Mouse (Mus musculus): Measurements from ENCODE around the gene Cyp2d11. TPM values are rescaled to one million over a fixed set of nuclear protein-coding genes. Genes with fewer than 3 reads are reported as not detected.
"Not testable (repeated sequence)": the region's sequence is repeated elsewhere in the genome, so short reads cannot be mapped to it uniquely, and the experiment has no call there.

Gene Cyp2d11
- polyA plus RNA-seq, 1 experiment from 2014 or later: not detected

DNA sequence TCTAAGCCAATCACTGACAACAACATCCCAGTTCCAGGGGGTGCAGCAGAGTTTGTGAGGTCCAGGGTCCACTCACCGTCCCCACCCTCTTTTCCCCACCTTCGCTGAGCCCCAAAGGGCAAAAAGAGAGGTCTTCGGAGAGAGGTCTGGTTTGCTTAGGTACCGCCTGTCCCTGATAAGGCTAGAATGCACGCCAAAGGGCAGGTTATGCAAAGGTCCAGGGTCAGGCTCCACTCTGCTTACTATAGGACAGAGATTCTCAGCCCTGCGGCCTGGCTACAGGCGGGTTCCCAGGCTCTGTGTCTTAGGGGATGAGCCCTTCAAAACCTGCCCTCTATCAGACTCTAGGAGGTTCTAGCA, 14.3 kb downstream of the Cyp2d11 start:
- Histone ChIP-seq H3K4me2 (peak overlapping the region; percentile 86), H3K27me3 (no peaks in the 10 kb centered on the region), H3K27ac (peak overlapping the region; percentile 93), H3K4me1 (peaks cover 40% of the 10 kb centered on the region), H3K9ac (peak overlapping the region; percentile 45; the same call in 1 of the 2 replicates), H3K9me3 (replicated peaks) (no peaks in the 10 kb centered on the region), H3K36me3 (no peaks in the 10 kb centered on the region), H3K4me3 (replicated peaks) (peak overlapping the region; percentile 55)
- 25% methylated on average over 7 of the region's 7 CpGs for WGBS
- peak; percentile 76 for ATAC-seq (replicated peaks; ENCODE audit: low FRiP score)

DNA sequence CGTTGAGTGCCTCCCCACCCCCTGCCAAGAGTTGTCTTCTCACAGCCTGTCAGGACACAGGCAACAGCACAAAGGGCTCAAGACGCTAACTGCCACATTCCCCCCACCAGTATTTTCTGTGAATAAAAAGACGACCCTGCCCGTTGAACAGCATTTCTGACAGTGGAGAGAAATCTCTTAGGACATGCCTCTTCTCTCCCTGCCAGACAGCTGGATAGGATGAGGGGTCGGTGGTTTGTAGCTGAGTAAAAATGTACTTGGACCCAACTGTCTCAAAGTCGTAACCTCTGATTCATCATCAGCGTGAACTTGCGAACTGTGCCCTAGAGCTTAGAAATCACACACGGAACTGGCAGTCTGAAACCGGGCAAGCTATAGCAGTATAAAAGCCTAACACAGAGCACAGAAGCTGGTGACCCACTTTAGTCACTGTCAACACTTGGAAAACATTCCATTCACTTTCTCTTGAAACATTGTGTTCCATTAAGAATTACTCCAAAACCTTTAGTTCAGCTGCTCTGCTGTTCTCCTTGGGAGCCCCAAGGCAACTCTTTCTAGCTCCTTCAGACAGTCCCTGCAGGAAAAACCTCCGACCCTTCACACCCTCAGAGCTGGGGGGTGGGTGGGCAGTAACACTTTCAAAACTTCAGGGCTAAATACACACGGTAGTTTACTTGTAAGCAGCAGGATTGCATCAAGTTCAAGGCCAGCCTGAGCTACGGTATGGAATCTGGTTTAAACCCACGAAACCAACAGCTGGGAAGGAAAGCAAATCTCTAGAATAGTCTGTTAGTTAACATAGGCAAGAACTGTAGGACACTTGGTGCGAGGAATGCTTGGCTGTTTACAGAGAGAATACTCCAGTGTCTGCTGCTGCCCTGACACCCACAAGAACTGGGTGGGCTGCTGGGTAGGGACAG, 15.3 kb downstream of the Cyp2d11 start:
- Histone ChIP-seq H3K9ac (no peak overlapping the region), H3K4me3 (replicated peaks) (peak overlapping the region; percentile 55), H3K27ac (peak overlapping the region; percentile 93), H3K27me3 (no peaks in the 10 kb centered on the region), H3K4me2 (peak overlapping the region; percentile 86), H3K36me3 (peaks cover 3% of the 10 kb centered on the region; the same call in 1 of the 2 replicates), H3K4me1 (peaks cover 40% of the 10 kb centered on the region), H3K9me3 (replicated peaks) (no peaks in the 10 kb centered on the region)
- no peak for ATAC-seq (replicated peaks; ENCODE audit: low FRiP score)
- WGBS: 39% methylated on average over 15 of the region's 15 CpGs

- 76% methylated on average over 5 of the region's 5 CpGs for WGBS
- H3K27ac ChIP-seq: peak overlapping the region; percentile 93; the same call in 1 of the 2 replicates
Observed at GRCm38 (mm10) chr15:82377701-82378100, 16.1 kb downstream of the Cyp2d11 start.

DNA sequence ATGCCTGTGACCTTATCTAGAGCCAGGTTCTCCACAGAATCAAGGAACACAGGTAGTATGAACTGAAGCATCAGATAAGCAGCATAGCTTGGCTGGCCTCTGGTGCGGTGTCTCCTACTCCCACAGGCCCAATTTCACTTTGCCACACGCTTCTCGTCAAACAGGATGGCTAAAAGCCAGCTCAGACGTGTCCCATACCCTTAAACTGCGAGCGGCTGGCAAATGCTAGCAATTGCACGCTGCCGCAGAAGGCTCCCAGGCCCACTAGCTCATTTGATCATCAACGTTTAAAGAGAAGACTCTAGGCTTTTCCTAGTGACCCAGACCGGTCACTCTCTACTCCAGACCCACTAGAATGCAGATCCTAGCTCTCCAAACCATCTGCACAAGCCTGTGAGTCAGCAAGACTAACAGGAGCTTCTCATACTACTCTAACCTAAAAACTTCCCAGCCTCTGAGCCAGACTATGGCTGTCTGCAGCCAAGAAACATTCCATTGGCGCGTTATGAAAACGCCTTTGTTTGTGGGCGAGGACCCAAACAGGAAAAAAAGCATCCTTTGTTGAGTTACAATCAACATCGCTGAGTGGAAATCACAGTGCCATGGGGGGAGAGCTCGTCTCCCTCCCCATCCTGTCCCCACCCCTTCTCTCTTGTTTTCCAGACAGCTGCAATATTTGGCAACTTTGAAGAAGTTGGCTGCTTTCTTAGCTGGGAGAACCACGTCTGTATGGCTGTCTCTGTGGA, 17.3 kb downstream of the Cyp2d11 start:
- Histone ChIP-seq H3K27me3 (no peaks in the 10 kb centered on the region), H3K9ac (no peak overlapping the region), H3K4me1 (peaks cover 40% of the 10 kb centered on the region), H3K36me3 (peaks cover 4% of the 10 kb centered on the region; the same call in 1 of the 2 replicates), H3K27ac (peak overlapping the region; percentile 48; the same call in 1 of the 2 replicates), H3K4me2 (no peak overlapping the region), H3K4me3 (replicated peaks) (no peak overlapping the region), H3K9me3 (replicated peaks) (no peaks in the 10 kb centered on the region)
- 64% methylated on average over 17 of the region's 17 CpGs for WGBS
- ATAC-seq (replicated peaks; ENCODE audit: low FRiP score): no peak

More at GRCm38 (mm10) chr15:82377701-82378100, 16.1 kb downstream of the Cyp2d11 start:
- H3K4me2 ChIP-seq: peak overlapping the region; percentile 86; the same call in 1 of the 2 replicates
- no peak for ATAC-seq (replicated peaks; ENCODE audit: low FRiP score)
- no peak overlapping the region for H3K4me3 ChIP-seq (replicated peaks)
- H3K9me3 ChIP-seq (replicated peaks): no peaks in the 10 kb centered on the region
- no peak overlapping the region for H3K9ac ChIP-seq
- H3K4me1 ChIP-seq: peaks cover 40% of the 10 kb centered on the region
- H3K36me3 ChIP-seq: peaks cover 4% of the 10 kb centered on the region; the same call in 1 of the 2 replicates
- H3K27me3 ChIP-seq: no peaks in the 10 kb centered on the region

DNA sequence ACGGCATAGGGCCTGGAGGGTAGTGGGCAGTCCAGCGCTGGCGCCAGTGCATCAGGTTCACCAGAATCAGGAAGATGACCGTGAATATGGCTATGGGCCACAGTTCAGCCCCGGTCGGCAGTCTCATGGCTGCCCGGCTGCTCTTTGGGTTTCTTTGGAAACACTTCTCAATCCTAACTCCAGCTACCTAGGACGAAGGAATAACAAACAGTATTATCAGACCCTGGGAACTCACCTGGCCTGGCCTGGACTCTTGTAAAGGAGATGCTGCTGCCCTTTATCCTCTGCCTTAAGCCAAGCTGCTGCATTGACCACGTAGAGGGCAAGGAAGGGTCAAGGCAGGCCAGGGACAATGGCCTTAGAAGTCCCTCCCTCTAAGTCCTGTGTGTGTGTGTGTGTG, 18.0 kb downstream of the Cyp2d11 start:
- Histone ChIP-seq H3K9me3 (replicated peaks) (no peaks in the 10 kb centered on the region), H3K4me2 (no peak overlapping the region), H3K9ac (no peak overlapping the region), H3K4me3 (replicated peaks) (no peak overlapping the region), H3K36me3 (peaks cover 4% of the 10 kb centered on the region; the same call in 1 of the 2 replicates), H3K27me3 (no peaks in the 10 kb centered on the region), H3K4me1 (peaks cover 38% of the 10 kb centered on the region), H3K27ac (no peak overlapping the region)
- no peak for ATAC-seq (replicated peaks; ENCODE audit: low FRiP score)
- 92% methylated on average over 9 of the region's 9 CpGs for WGBS

- H3K27ac ChIP-seq: no peak overlapping the region
- ATAC-seq (replicated peaks; ENCODE audit: low FRiP score): no peak
- WGBS: 90% methylated on average over 5 of the region's 5 CpGs
- no peaks in the 10 kb centered on the region for H3K27me3 ChIP-seq
- H3K9ac ChIP-seq: no peak overlapping the region
- H3K36me3 ChIP-seq: peaks cover 4% of the 10 kb centered on the region; the same call in 1 of the 2 replicates
- no peak overlapping the region for H3K4me2 ChIP-seq
- H3K9me3 ChIP-seq (replicated peaks): no peaks in the 10 kb centered on the region
- no peak overlapping the region for H3K4me3 ChIP-seq (replicated peaks)
- peaks cover 28% of the 10 kb centered on the region for H3K4me1 ChIP-seq
Observed at GRCm38 (mm10) chr15:82374437-82374836, 19.4 kb downstream of the Cyp2d11 start.

DNA sequence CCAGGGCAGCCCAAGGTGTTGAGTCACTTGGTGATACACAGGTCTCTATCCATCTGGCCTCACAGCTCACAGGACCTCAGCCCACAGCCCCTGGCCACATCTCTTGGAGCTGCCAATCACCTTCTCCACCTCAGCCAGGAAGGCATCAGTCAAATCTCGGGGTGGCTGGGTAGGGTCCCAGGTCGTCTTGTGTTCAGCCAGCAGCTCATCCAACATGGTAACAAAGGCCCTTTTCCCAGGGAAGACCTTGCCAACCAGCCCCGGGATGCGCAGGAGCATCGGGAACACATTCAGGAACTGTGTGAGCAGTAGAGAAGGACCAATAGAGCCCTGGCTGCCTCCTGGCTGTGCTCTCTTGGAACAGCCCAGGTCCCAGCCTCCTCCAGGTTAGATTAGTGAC, 20.8 kb downstream of the Cyp2d11 start:
- Histone ChIP-seq H3K9me3 (replicated peaks) (no peaks in the 10 kb centered on the region), H3K27ac (no peak overlapping the region), H3K27me3 (no peaks in the 10 kb centered on the region), H3K9ac (no peak overlapping the region), H3K36me3 (peaks cover 4% of the 10 kb centered on the region; the same call in 1 of the 2 replicates), H3K4me1 (peaks cover 18% of the 10 kb centered on the region), H3K4me2 (no peak overlapping the region), H3K4me3 (replicated peaks) (no peak overlapping the region)
- WGBS: 90% methylated on average over 5 of the region's 5 CpGs
- ATAC-seq (replicated peaks; ENCODE audit: low FRiP score): no peak

DNA sequence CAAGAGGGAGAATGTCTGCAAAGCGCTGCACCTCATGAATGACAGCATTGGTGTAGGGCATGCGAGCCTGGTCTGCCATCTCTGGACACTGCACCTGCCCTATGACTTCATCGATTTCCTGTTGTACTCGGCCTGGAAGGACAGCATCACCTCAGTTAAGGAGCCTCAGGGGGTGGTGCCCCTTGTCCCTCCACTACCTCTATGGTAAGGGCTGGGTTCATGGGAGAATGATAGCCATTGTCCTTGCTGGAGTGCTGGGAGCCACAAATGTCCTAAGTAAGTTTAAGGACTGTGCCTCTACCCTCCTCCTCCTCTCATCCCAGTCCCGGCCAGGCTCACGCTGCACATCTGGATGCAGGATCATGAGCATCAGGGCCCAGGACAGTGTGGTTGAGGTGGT, 21.4 kb downstream of the Cyp2d11 start:
- no peaks in the 10 kb centered on the region for H3K27me3 ChIP-seq
- H3K4me1 ChIP-seq: peaks cover 13% of the 10 kb centered on the region
- H3K36me3 ChIP-seq: peaks cover 4% of the 10 kb centered on the region; the same call in 1 of the 2 replicates
- no peak for ATAC-seq (replicated peaks; ENCODE audit: low FRiP score)
- WGBS: 88% methylated on average over 6 of the region's 6 CpGs
- H3K27ac ChIP-seq: no peak overlapping the region
- H3K4me3 ChIP-seq (replicated peaks): no peak overlapping the region
- H3K4me2 ChIP-seq: no peak overlapping the region
- no peak overlapping the region for H3K9ac ChIP-seq
- H3K9me3 ChIP-seq (replicated peaks): no peaks in the 10 kb centered on the region

- WGBS: 83% methylated on average over 1 of the region's 1 CpGs
- Histone ChIP-seq H3K9ac (no peak overlapping the region), H3K27ac (no peak overlapping the region), H3K36me3 (peaks cover 4% of the 10 kb centered on the region; the same call in 1 of the 2 replicates), H3K4me2 (no peak overlapping the region), H3K4me3 (replicated peaks) (no peak overlapping the region), H3K9me3 (replicated peaks) (no peaks in the 10 kb centered on the region), H3K27me3 (no peaks in the 10 kb centered on the region), H3K4me1 (peaks cover 2% of the 10 kb centered on the region; the same call in 1 of the 2 replicates)
- ATAC-seq (replicated peaks; ENCODE audit: low FRiP score): no peak
Observed at GRCm38 (mm10) chr15:82368851-82369250, 25.0 kb downstream of the Cyp2d11 start.

DNA sequence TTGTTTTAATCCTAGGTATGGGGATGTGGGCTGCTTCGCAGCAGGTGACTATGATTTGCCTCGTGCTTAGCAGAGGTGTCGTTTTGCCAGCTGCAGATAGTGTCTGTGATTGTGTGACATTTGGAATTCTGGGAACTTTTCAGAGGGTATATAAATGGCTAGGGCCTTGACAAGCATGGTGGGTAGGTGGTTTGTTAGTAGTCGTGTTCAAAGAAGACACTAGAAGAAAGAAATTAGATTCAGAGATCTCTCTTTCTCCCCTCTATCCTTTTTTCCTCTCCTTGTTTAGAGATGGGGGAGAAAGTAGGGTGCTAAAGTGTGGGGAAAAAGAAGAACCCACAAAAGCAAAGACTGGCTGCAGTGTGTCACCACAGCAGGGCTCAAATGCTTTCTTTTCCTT, 25.7 kb downstream of the Cyp2d11 start:
- WGBS: 88% methylated on average over 4 of the region's 4 CpGs
- no peaks in the 10 kb centered on the region for H3K27me3 ChIP-seq

GRCm38 (mm10) chr15:82364561-82364960, 29.3 kb downstream of the Cyp2d11 start:
- not testable (repeated sequence) for H3K9me3 ChIP-seq (replicated peaks); H3K36me3 ChIP-seq; ATAC-seq (replicated peaks; ENCODE audit: low FRiP score); H3K27ac ChIP-seq; H3K9ac ChIP-seq; H3K27me3 ChIP-seq
- Histone ChIP-seq H3K4me1 (peaks cover 12% of the 10 kb centered on the region), H3K4me2 (peak overlapping the region; percentile 39; the same call in 1 of the 2 replicates), H3K4me3 (replicated peaks) (0 out of 2 replicates have a peak overlapping the region, but pooled peaks have one; percentile 12)
- WGBS: 17% methylated on average over 6 of the region's 9 CpGs

More for the DNA sequence above, 25.7 kb downstream of the Cyp2d11 start:
- Histone ChIP-seq H3K27ac (no peak overlapping the region), H3K4me1 (peaks cover 2% of the 10 kb centered on the region; the same call in 1 of the 2 replicates), H3K9ac (no peak overlapping the region), H3K4me2 (no peak overlapping the region), H3K4me3 (replicated peaks) (no peak overlapping the region), H3K9me3 (replicated peaks) (no peaks in the 10 kb centered on the region), H3K36me3 (no peaks in the 10 kb centered on the region)
- ATAC-seq (replicated peaks; ENCODE audit: low FRiP score): no peak

DNA sequence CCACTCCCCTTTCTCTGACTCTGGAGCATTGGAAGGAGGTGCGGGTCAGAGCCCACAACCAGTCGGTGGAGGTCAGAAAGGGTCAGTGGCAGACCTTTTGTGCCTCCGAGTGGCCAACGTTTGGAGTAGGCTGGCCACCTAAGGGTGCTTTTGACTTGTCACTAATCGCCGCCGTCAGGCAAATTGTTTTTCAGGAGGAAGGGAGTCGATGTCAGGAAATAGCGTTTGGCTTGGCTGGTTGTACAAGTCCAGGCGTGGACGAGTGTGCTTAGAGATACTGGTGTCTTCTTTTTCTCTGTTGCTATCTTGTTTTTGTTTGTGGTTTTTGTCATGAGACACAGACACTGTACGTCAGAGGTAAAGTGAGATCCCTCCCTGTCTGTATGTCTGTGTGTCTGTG, 30.0 kb downstream of the Cyp2d11 start:
- not testable (repeated sequence) for H3K9ac ChIP-seq; H3K27me3 ChIP-seq; H3K27ac ChIP-seq; H3K4me3 ChIP-seq (replicated peaks); H3K4me2 ChIP-seq; ATAC-seq (replicated peaks; ENCODE audit: low FRiP score); H3K36me3 ChIP-seq; H3K9me3 ChIP-seq (replicated peaks)
- WGBS: 51% methylated on average over 8 of the region's 12 CpGs
- H3K4me1 ChIP-seq: peaks cover 14% of the 10 kb centered on the region
